Mouse (Mus musculus): ENCODE measurements around the gene Klf16.

GRCm38 (mm10) chr10:80538180-80538579, 38.9 kb downstream of the Klf16 start:
- TF ChIP-seq FLI1 (IDR thresholded peaks at IDR 0.05; ENCODE audit: low read length) (no peak), GATA1 (IDR thresholded peaks at IDR 0.05; ENCODE audit: borderline replicate concordance, low read length) (no peak)

All from megakaryocyte, embryonic 14.5 days (primary cell).